Mouse (Mus musculus) CH12.LX (cell line): ENCODE results near the gene Kcnc2. TPM values are rescaled to one million over a fixed set of nuclear protein-coding genes. Genes with fewer than 3 reads are reported as not detected.

ENCODE experiments used
- DNase-seq: peaks from one replicate; pipeline ENCODE4 v3.0.0-alpha.2; 2013; ENCODE audit errors: extremely low read depth
- H3K27ac ChIP-seq: 2 replicates; pipeline ENCODE4 v1.5.1; 2012; ENCODE audit warnings: low read depth, mild to moderate bottlenecking, control low read depth, moderate library complexity; ENCODE audit not compliant: insufficient read depth
- H3K27me3 ChIP-seq: replicated peaks from 2 replicates; pipeline ENCODE3; 2012; ENCODE audit warnings: inconsistent platforms
- H3K36me3 ChIP-seq, 2 experiments: replicated peaks in 1 of 2; 2 replicates each; pipeline versions ENCODE3 to v1.6.1; 2012; ENCODE audit warnings: inconsistent platforms in 1 of 2, low read length in 1 of 2, mild to moderate bottlenecking in 1 of 2, mixed read lengths in 1 of 2, moderate library complexity in 1 of 2; ENCODE audit not compliant: control insufficient read depth in 1 of 2, insufficient read depth in 1 of 2
- H3K4me1 ChIP-seq, 2 experiments: 2 replicates each; pipeline ENCODE4 v1.6.1; 2012; ENCODE audit warnings: inconsistent platforms in 1 of 2, moderate library complexity in 1 of 2; ENCODE audit not compliant: insufficient read depth in 2 of 2, control insufficient read depth in 1 of 2
- H3K4me2 ChIP-seq: 2 replicates; pipeline ENCODE4 v1.6.1; 2012; ENCODE audit warnings: low read depth, mild to moderate bottlenecking, control low read depth; ENCODE audit not compliant: poor library complexity, insufficient read depth, severe bottlenecking
- H3K4me3 ChIP-seq, 3 experiments: fragments of 150-350 bp in 1 of 3; sonication (generic) in 1 of 3; replicated peaks in 1 of 3; 2 replicates each; pipeline versions ENCODE3 to v1.5.1; 2011 to 2012; ENCODE audit warnings: low read depth in 2 of 3, low read length in 2 of 3, mild to moderate bottlenecking in 2 of 3, moderate library complexity in 2 of 3, control low read depth in 1 of 3, improper control_type of control experiment in 1 of 3, inconsistent platforms in 1 of 3, mixed read lengths in 1 of 3; ENCODE audit not compliant: poor library complexity in 1 of 3
- H3K79me2 ChIP-seq: replicated peaks from 2 replicates; pipeline ENCODE4 v1.6.1; 2012; ENCODE audit warnings: mild to moderate bottlenecking, moderate library complexity; ENCODE audit not compliant: control insufficient read depth, poor library complexity, insufficient read depth, severe bottlenecking; ENCODE audit errors: extremely low read depth
- H3K9ac ChIP-seq: 2 replicates; pipeline ENCODE4 v1.6.1; 2012; ENCODE audit warnings: low read depth, mild to moderate bottlenecking, control low read depth, moderate library complexity; ENCODE audit not compliant: insufficient read depth
- H3K9me3 ChIP-seq: replicated peaks from 2 replicates; pipeline ENCODE3; 2012; ENCODE audit warnings: low read length, inconsistent platforms, mixed read lengths
- CHD1 ChIP-seq: IDR thresholded peaks from 2 replicates; pipeline ENCODE4 v1.6.1; 2012; ENCODE audit warnings: low read depth, low read length, improper control_type of control experiment, inconsistent platforms
- CTCF ChIP-seq, 2 experiments: IDR thresholded peaks in 1 of 2; conservative IDR thresholded peaks in 1 of 2; 2 replicates each; pipeline ENCODE4 v1.5.1; 2011 to 2012; ENCODE audit warnings: low read depth in 2 of 2, low read length in 2 of 2, improper control_type of control experiment in 1 of 2, inconsistent platforms in 1 of 2, mild to moderate bottlenecking in 1 of 2, moderate library complexity in 1 of 2
- EP300 ChIP-seq: IDR thresholded peaks from 2 replicates; pipeline ENCODE4 v1.6.1; 2011; ENCODE audit warnings: low read length, improper control_type of control experiment
- HCFC1 ChIP-seq: IDR thresholded peaks from 2 replicates; pipeline ENCODE4 v1.6.1; 2012; ENCODE audit warnings: low read depth, mild to moderate bottlenecking, inconsistent platforms, low read length, improper control_type of control experiment
- JUN ChIP-seq: IDR thresholded peaks from 2 replicates; pipeline ENCODE4 v1.6.1; 2011; ENCODE audit warnings: low read depth, mild to moderate bottlenecking, low read length, improper control_type of control experiment, moderate library complexity; ENCODE audit not compliant: insufficient read depth
- JUND ChIP-seq: conservative IDR thresholded peaks from 2 replicates; pipeline ENCODE4 v1.6.1; 2011; ENCODE audit warnings: low read depth, low read length, improper control_type of control experiment
- MAFK ChIP-seq: IDR thresholded peaks from 2 replicates; pipeline ENCODE4 v1.6.1; 2011; ENCODE audit warnings: low read length, improper control_type of control experiment; ENCODE audit not compliant: insufficient replicate concordance
- MXI1 ChIP-seq: IDR thresholded peaks from 2 replicates; pipeline ENCODE4 v1.6.1; 2011; ENCODE audit warnings: mild to moderate bottlenecking, low read depth, low read length, improper control_type of control experiment
- RCOR1 ChIP-seq: conservative IDR thresholded peaks from 2 replicates; pipeline ENCODE4 v1.6.1; 2012; ENCODE audit warnings: low read depth, mild to moderate bottlenecking, inconsistent platforms, low read length, improper control_type of control experiment
- SIN3A ChIP-seq: IDR thresholded peaks from 2 replicates; pipeline ENCODE4 v1.6.1; 2012; ENCODE audit warnings: low read length, improper control_type of control experiment, inconsistent platforms
- SMC3 ChIP-seq: IDR thresholded peaks from 2 replicates; pipeline ENCODE4 v1.6.1; 2011; ENCODE audit warnings: low read depth, low read length, improper control_type of control experiment
- TBP ChIP-seq: conservative IDR thresholded peaks from 2 replicates; pipeline ENCODE4 v1.6.1; 2011; ENCODE audit warnings: low read depth, low read length, improper control_type of control experiment
- USF2 ChIP-seq: conservative IDR thresholded peaks from 2 replicates; pipeline ENCODE4 v1.6.1; 2011; ENCODE audit warnings: low read depth, low read length, improper control_type of control experiment
- ZC3H11A ChIP-seq: IDR thresholded peaks from 2 replicates; pipeline ENCODE4 v1.6.1; 2012; ENCODE audit warnings: low read depth, mild to moderate bottlenecking, inconsistent platforms, low read length, improper control_type of control experiment
- dilution Hi-C: fragments of 300-500 bp; cut with MboI; formaldehyde crosslinking; loops from 2 replicates; pipeline ENCODE4 v1.14.3; 2020; ENCODE audit warnings: low sequenced_read_pairs; ENCODE audit not compliant: extremely low pct_unique_long_range_greater_than_20kb, extremely low pct_ligation_motif_present
- in situ Hi-C: fragments of 300-500 bp; cut with MboI; formaldehyde crosslinking; loops from 3 replicates; pipeline ENCODE4 v1.14.3; 2019; ENCODE audit warnings: low sequenced_read_pairs, low pct_ligation_motif_present, low pct_unique_long_range_greater_than_20kb, mixed read lengths
- polyA plus RNA-seq: library from polyadenylated mRNA; unstranded; fragments of >175 nt; gene quantifications from 2 replicates; pipeline ENCODE4 v1.2.1, GENCODE M21; 2012; ENCODE audit warnings: low read depth; ENCODE audit not compliant: insufficient read length
- total RNA-seq, 2 experiments: library from RNA; depleted of rRNA; stranded (reverse); fragments of 300-350 nt in 1 of 2; fragments of >200 nt in 1 of 2; gene quantifications; 2 replicates each; pipeline ENCODE4 v1.2.3; 2012 to 2014

Gene Kcnc2
- total and polyA plus RNA-seq, 3 experiments = not detected

- TF ChIP-seq ZC3H11A = no peak
- no peak for TF ChIP-seq HCFC1
Measured at GRCm38 (mm10) chr10:112474122-112474810, 203.3 kb downstream of the Kcnc2 start (continued).

- Histone ChIP-seq H3K9ac (no peak overlapping the region), H3K79me2 (no peaks in the 10 kb centered on the region), H3K9me3 (no peaks in the 10 kb centered on the region), H3K4me3 (no peak overlapping the region), H3K36me3 (no peaks in the 10 kb centered on the region), H3K4me2 (no peak overlapping the region), H3K4me1 (no peaks in the 10 kb centered on the region), H3K27ac (no peak overlapping the region), H3K27me3 (no peaks in the 10 kb centered on the region)
- DNase-seq = no peak
- TF ChIP-seq EP300 (no peak), MXI1 (no peak), USF2 (no peak), RCOR1 (no peak)
- dilution Hi-C loops = no loop called here
- in situ Hi-C loops = no loop called here
Measured at GRCm38 (mm10) chr10:112481461-112481860, 210.5 kb downstream of the Kcnc2 start.

DNA sequence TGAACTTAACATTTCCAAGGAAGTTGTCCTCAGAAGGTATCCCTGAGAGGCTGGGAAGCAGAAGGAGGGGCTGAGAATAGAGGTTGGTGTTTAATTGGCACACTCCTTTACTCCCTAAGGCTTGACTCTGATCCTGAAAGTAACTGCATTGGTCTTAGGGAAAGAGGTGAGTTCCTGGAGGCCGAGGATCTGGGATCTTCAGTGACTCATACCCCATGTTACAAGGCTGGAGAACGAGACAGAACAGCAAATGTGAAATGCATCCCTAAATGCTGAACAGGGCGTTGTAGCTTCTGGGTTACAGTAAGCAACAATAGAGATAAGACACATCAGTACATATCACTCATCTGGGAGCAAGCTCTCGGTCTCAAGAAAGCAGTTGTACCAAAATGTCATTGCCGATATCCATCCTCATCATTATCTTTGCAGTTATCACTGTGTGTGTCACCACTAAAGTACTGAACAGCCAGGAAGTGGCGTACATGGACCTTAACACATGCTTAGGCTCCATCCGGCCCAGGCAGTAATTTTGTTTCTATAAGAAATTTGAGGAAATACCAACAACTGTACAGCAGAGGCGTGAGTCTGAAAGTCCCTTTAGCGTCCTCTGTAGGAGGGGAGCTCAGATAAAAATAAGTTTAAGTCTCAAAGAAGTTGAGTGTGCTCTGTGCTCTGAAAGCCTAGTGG lies 211.1 kb downstream of the Kcnc2 start:
- no peaks in the 10 kb centered on the region for H3K36me3 ChIP-seq
- DNase-seq = no peak
- H3K9me3 ChIP-seq = no peaks in the 10 kb centered on the region
- H3K4me2 ChIP-seq = no peak overlapping the region
- in situ Hi-C loops = no loop called here
- H3K9ac ChIP-seq = no peak overlapping the region
- no peaks in the 10 kb centered on the region for H3K27me3 ChIP-seq
- no peak overlapping the region for H3K4me3 ChIP-seq
- dilution Hi-C loops = no loop called here
- TF ChIP-seq CTCF (conservative IDR thresholded peaks at IDR 0.05 in 1 of 2, IDR thresholded peaks at IDR 0.05 in 1 of 2; ENCODE audit: low read depth in 2 of 2, low read length in 2 of 2) = no peak
- TF ChIP-seq SIN3A = no peak
- TF ChIP-seq TBP = no peak
- TF ChIP-seq CHD1 = no peak
- TF ChIP-seq MAFK = no peak
- no peak for TF ChIP-seq SMC3
- TF ChIP-seq JUN = no peak
- no peak for TF ChIP-seq JUND
- H3K4me1 ChIP-seq = no peaks in the 10 kb centered on the region
- no peaks in the 10 kb centered on the region for H3K79me2 ChIP-seq
- no peak overlapping the region for H3K27ac ChIP-seq
